Mouse (Mus musculus) erythroblast, embryonic 14.5 days (primary cell): ENCODE measurements around the gene Arhgap33.

Source experiments
- GATA1 ChIP-seq: IDR thresholded peaks from 2 replicates; pipeline ENCODE4 v1.6.1; 2012; ENCODE audit warnings: low read length, inconsistent platforms, mixed read lengths
- TAL1 ChIP-seq: IDR thresholded peaks from 3 replicates; pipeline ENCODE4 v1.6.1; 2012; ENCODE audit warnings: low read length, inconsistent platforms, mixed read lengths

- TF ChIP-seq GATA1 (no peak), TAL1 (no peak)
These were observed 18.2 kb upstream of the Arhgap33 start for GRCm38 (mm10) chr7:30553021-30553589.
